Mouse (Mus musculus) MEL (cell line): ENCODE data around the gene Tpcn2. TPM values are rescaled to one million over a fixed set of nuclear protein-coding genes. Genes with fewer than 3 reads are reported as not detected.

Source experiments
- DNase-seq: peaks from one replicate; pipeline ENCODE4 v3.0.0; 2011; ENCODE audit warnings: low read depth, low spot score
- H3K27ac ChIP-seq: 2 replicates; pipeline ENCODE4 v1.5.1; 2012; ENCODE audit warnings: low read depth, mild to moderate bottlenecking, control low read depth, low read length, moderate library complexity; ENCODE audit not compliant: control insufficient read depth
- H3K27me3 ChIP-seq, 2 experiments: fragments of 150-350 bp in 1 of 2; sonication (generic) in 1 of 2; 2 replicates each; pipeline ENCODE4 v1.6.1; 2012; ENCODE audit warnings: low read length in 2 of 2, mild to moderate bottlenecking in 2 of 2, improper control_type of control experiment in 1 of 2, moderate library complexity in 1 of 2; ENCODE audit not compliant: insufficient read depth in 2 of 2, control insufficient read depth in 1 of 2
- H3K36me3 ChIP-seq, 2 experiments: 2 replicates each; pipeline ENCODE4 v1.6.1; 2012 to 2014; ENCODE audit warnings: low read length in 2 of 2, improper control_type of control experiment in 1 of 2, inconsistent platforms in 1 of 2, mild to moderate bottlenecking in 1 of 2; ENCODE audit not compliant: insufficient read depth in 2 of 2, control insufficient read depth in 1 of 2
- H3K4me1 ChIP-seq, 2 experiments: fragments of 150-350 bp in 1 of 2; sonication (generic) in 1 of 2; 2 replicates each; pipeline ENCODE4 v1.6.1; 2012; ENCODE audit warnings: low read length in 2 of 2, improper control_type of control experiment in 1 of 2, mild to moderate bottlenecking in 1 of 2; ENCODE audit not compliant: insufficient read depth in 2 of 2, control insufficient read depth in 1 of 2
- H3K4me3 ChIP-seq, 2 experiments: fragments of 150-350 bp in 1 of 2; sonication (generic) in 1 of 2; 2 replicates each; pipeline ENCODE4 v1.5.1; 2012; ENCODE audit warnings: low read depth in 2 of 2, low read length in 2 of 2, mild to moderate bottlenecking in 2 of 2, moderate library complexity in 2 of 2, control low read depth in 1 of 2, improper control_type of control experiment in 1 of 2; ENCODE audit not compliant: control insufficient read depth in 1 of 2, insufficient read depth in 1 of 2
- H3K79me2 ChIP-seq: 2 replicates; pipeline ENCODE4 v1.6.1; 2012; ENCODE audit warnings: mild to moderate bottlenecking, low read length, moderate library complexity; ENCODE audit not compliant: control insufficient read depth, poor library complexity, insufficient read depth
- H3K9ac ChIP-seq: 2 replicates; pipeline ENCODE4 v1.6.1; 2012; ENCODE audit warnings: low read depth, mild to moderate bottlenecking, control low read depth, low read length, moderate library complexity; ENCODE audit not compliant: control insufficient read depth, poor library complexity, severe bottlenecking
- H3K9me3 ChIP-seq: fragments of 150-350 bp; sonication (generic); replicated peaks from 2 replicates; pipeline ENCODE4 v1.6.1; 2012; ENCODE audit warnings: mild to moderate bottlenecking, low read length, improper control_type of control experiment, moderate library complexity; ENCODE audit not compliant: insufficient read depth
- BHLHE40 ChIP-seq: IDR thresholded peaks from 2 replicates; pipeline ENCODE4 v1.6.1; 2012; ENCODE audit warnings: low read depth, mild to moderate bottlenecking, inconsistent platforms, low read length, improper control_type of control experiment, borderline replicate concordance
- CHD1 ChIP-seq: IDR thresholded peaks from 2 replicates; pipeline ENCODE4 v1.6.1; 2012; ENCODE audit warnings: low read depth, mild to moderate bottlenecking, inconsistent platforms, low read length, improper control_type of control experiment
- CHD2 ChIP-seq: IDR thresholded peaks from 2 replicates; pipeline ENCODE4 v1.6.1; 2011; ENCODE audit warnings: low read length, improper control_type of control experiment
- E2F4 ChIP-seq: IDR thresholded peaks from 2 replicates; pipeline ENCODE4 v1.6.1; 2011; ENCODE audit warnings: low read depth, low read length, improper control_type of control experiment, borderline replicate concordance
- EP300 ChIP-seq, 2 experiments: IDR thresholded peaks; 2 replicates each; pipeline ENCODE4 v1.6.1; 2011; ENCODE audit warnings: improper control_type of control experiment in 2 of 2, low read length in 2 of 2, low read depth in 1 of 2, mild to moderate bottlenecking in 1 of 2
- ETS1 ChIP-seq: IDR thresholded peaks from 2 replicates; pipeline ENCODE4 v1.6.1; 2012; ENCODE audit warnings: low read depth, mild to moderate bottlenecking, inconsistent platforms, low read length, improper control_type of control experiment, moderate library complexity
- HCFC1 ChIP-seq: IDR thresholded peaks from 2 replicates; pipeline ENCODE4 v1.6.1; 2012; ENCODE audit warnings: low read depth, mild to moderate bottlenecking, inconsistent platforms, low read length, improper control_type of control experiment, moderate library complexity
- MAFK ChIP-seq: IDR thresholded peaks from 2 replicates; pipeline ENCODE4 v1.6.1; 2011; ENCODE audit warnings: low read depth, mild to moderate bottlenecking, low read length, improper control_type of control experiment, borderline replicate concordance
- MEF2A ChIP-seq: IDR thresholded peaks from 2 replicates; pipeline ENCODE4 v1.6.1; 2014; ENCODE audit warnings: low read depth, mild to moderate bottlenecking, inconsistent platforms, low read length, improper control_type of control experiment; ENCODE audit not compliant: poor library complexity, insufficient replicate concordance, severe bottlenecking; ENCODE audit errors: extremely low read depth
- MXI1 ChIP-seq: IDR thresholded peaks from 2 replicates; pipeline ENCODE4 v1.6.1; 2011; ENCODE audit warnings: mild to moderate bottlenecking, low read depth, low read length, improper control_type of control experiment
- MYC ChIP-seq: IDR thresholded peaks from 2 replicates; pipeline ENCODE4 v1.6.1; 2011; ENCODE audit warnings: low read depth, mild to moderate bottlenecking, low read length, improper control_type of control experiment, moderate library complexity
- NELFE ChIP-seq: IDR thresholded peaks from 2 replicates; pipeline ENCODE4 v1.6.1; 2011; ENCODE audit warnings: low read depth, low read length, improper control_type of control experiment
- NRF1 ChIP-seq: IDR thresholded peaks from 2 replicates; pipeline ENCODE4 v1.6.1; 2014; ENCODE audit warnings: low read depth, mild to moderate bottlenecking, inconsistent platforms, low read length, improper control_type of control experiment, moderate library complexity; ENCODE audit not compliant: poor library complexity, insufficient read depth, severe bottlenecking
- POLR2A ChIP-seq, 2 experiments: IDR thresholded peaks; 2 replicates each; pipeline ENCODE4 v1.6.1; 2011 to 2012; ENCODE audit warnings: low read length in 2 of 2, mild to moderate bottlenecking in 2 of 2, control low read depth in 1 of 2, improper control_type of control experiment in 1 of 2, low read depth in 1 of 2, moderate library complexity in 1 of 2; ENCODE audit not compliant: control insufficient read depth in 1 of 2, insufficient read depth in 1 of 2, poor library complexity in 1 of 2
- POLR2AphosphoS2 ChIP-seq: IDR thresholded peaks from 2 replicates; pipeline ENCODE4 v1.6.1; 2011; ENCODE audit warnings: low read length, improper control_type of control experiment
- POLR2AphosphoS5 ChIP-seq: IDR thresholded peaks from 2 replicates; pipeline ENCODE4 v1.6.1; 2012; ENCODE audit warnings: low read depth, borderline replicate concordance, mild to moderate bottlenecking, inconsistent platforms, low read length, moderate library complexity, mixed read lengths
- RCOR1 ChIP-seq: IDR thresholded peaks from 2 replicates; pipeline ENCODE4 v1.6.1; 2012; ENCODE audit warnings: low read depth, mild to moderate bottlenecking, inconsistent platforms, low read length, improper control_type of control experiment
- SIN3A ChIP-seq: IDR thresholded peaks from 2 replicates; pipeline ENCODE4 v1.6.1; 2012; ENCODE audit warnings: low read length, improper control_type of control experiment, inconsistent platforms
- SMC3 ChIP-seq: IDR thresholded peaks from 2 replicates; pipeline ENCODE4 v1.6.1; 2011; ENCODE audit warnings: low read depth, low read length, improper control_type of control experiment
- TAL1 ChIP-seq: IDR thresholded peaks from 2 replicates; pipeline ENCODE4 v1.6.1; 2012; ENCODE audit warnings: mild to moderate bottlenecking, inconsistent platforms, low read length, moderate library complexity, mixed read lengths
- UBTF ChIP-seq: IDR thresholded peaks from 2 replicates; pipeline ENCODE4 v1.6.1; 2012; ENCODE audit warnings: low read depth, mild to moderate bottlenecking, inconsistent platforms, low read length, improper control_type of control experiment, moderate library complexity, borderline replicate concordance; ENCODE audit not compliant: insufficient read depth
- USF2 ChIP-seq, 2 experiments: IDR thresholded peaks; 2 replicates each; pipeline ENCODE4 v1.6.1; 2011 to 2012; ENCODE audit warnings: improper control_type of control experiment in 2 of 2, low read length in 2 of 2, borderline replicate concordance in 1 of 2, inconsistent platforms in 1 of 2, low read depth in 1 of 2, mild to moderate bottlenecking in 1 of 2; ENCODE audit not compliant: insufficient read depth in 1 of 2
- ZC3H11A ChIP-seq: IDR thresholded peaks from 2 replicates; pipeline ENCODE4 v1.6.1; 2012; ENCODE audit warnings: low read depth, mild to moderate bottlenecking, inconsistent platforms, low read length, improper control_type of control experiment
- ZMIZ1 ChIP-seq: IDR thresholded peaks from 2 replicates; pipeline ENCODE4 v1.6.1; 2012; ENCODE audit warnings: low read depth, mild to moderate bottlenecking, inconsistent platforms, low read length, improper control_type of control experiment, moderate library complexity
- ZNF384 ChIP-seq: IDR thresholded peaks from 2 replicates; pipeline ENCODE4 v1.6.1; 2012; ENCODE audit warnings: low read depth, mild to moderate bottlenecking, inconsistent platforms, low read length, improper control_type of control experiment
- polyA plus RNA-seq, 2 experiments: library from polyadenylated mRNA; stranded (reverse) in 1 of 2; unstranded in 1 of 2; fragments of >175 nt in 1 of 2; fragments of >200 nt in 1 of 2; gene quantifications; 2 replicates each; pipeline versions ENCODE4 v1.2.1 to v1.2.4; 2012; ENCODE audit warnings: low replicate concordance in 2 of 2, low read depth in 1 of 2; ENCODE audit not compliant: insufficient read length in 2 of 2, insufficient read depth in 1 of 2, missing spikeins in 1 of 2
- total RNA-seq: library from RNA; depleted of rRNA; stranded (reverse); fragments of 300-350 nt; gene quantifications from 2 replicates; pipeline ENCODE4 v1.2.3, GENCODE M21; 2012

Tpcn2 gene
- total and polyA plus RNA-seq, 3 experiments, result 6.4 to 10.3 TPM; not detected in 1

DNA sequence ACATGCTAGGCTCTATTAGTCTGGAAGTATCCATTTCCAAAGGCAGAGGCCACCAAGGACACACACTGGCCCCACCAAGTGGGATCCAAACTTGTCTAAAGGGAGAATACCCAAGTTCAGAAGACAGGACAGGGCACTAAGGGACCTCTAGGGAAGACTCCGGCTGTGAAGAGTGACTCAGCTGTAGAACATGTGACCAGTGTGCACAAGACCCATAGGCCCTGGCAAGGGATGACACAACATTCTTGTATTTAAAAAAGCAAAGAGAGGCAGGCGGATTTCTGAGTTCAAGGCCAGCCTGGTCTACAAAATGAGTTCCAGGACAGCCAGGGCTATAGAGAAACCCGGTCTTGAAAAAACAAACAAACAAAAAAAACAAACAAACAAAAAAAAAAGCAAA is 8.3 kb downstream of the Tpcn2 start:
- TF ChIP-seq POLR2AphosphoS2 (no peak), MAFK (no peak), HCFC1 (no peak)
- H3K4me1 ChIP-seq, result no peaks in the 10 kb centered on the region
- no peaks in the 10 kb centered on the region for H3K27me3 ChIP-seq
- no peaks in the 10 kb centered on the region for H3K9me3 ChIP-seq
- H3K36me3 ChIP-seq, result no peaks in the 10 kb centered on the region; a peak in 1 of 4 replicates
- no peak for DNase-seq
- no peaks in the 10 kb centered on the region for H3K79me2 ChIP-seq
- H3K27ac ChIP-seq, result no peak overlapping the region
- H3K9ac ChIP-seq, result no peak overlapping the region
- no peak overlapping the region for H3K4me3 ChIP-seq

GRCm38 (mm10) chr7:145270955-145271354 is 12.9 kb downstream of the Tpcn2 start:
- Histone ChIP-seq H3K4me3 (no peak overlapping the region), H3K27me3 (no peaks in the 10 kb centered on the region), H3K4me1 (no peaks in the 10 kb centered on the region), H3K9ac (no peak overlapping the region), H3K79me2 (no peaks in the 10 kb centered on the region), H3K27ac (no peak overlapping the region), H3K36me3 (peaks cover 0 to 1% of the 10 kb centered on the region in 2 experiments; a peak in 1 of 4 replicates), H3K9me3 (no peaks in the 10 kb centered on the region)
- no peak for DNase-seq
- TF ChIP-seq MEF2A (no peak), RCOR1 (no peak), MYC (no peak), ZNF384 (no peak), NELFE (no peak), ETS1 (no peak), POLR2AphosphoS5 (no peak), POLR2A (IDR thresholded peaks at IDR 0.05; ENCODE audit: control insufficient read depth in 1 of 2, insufficient read depth in 1 of 2, low read depth in 1 of 2, low read length in 2 of 2, poor library complexity in 1 of 2) (no peak), NRF1 (no peak), CHD1 (no peak), SMC3 (no peak)

DNA sequence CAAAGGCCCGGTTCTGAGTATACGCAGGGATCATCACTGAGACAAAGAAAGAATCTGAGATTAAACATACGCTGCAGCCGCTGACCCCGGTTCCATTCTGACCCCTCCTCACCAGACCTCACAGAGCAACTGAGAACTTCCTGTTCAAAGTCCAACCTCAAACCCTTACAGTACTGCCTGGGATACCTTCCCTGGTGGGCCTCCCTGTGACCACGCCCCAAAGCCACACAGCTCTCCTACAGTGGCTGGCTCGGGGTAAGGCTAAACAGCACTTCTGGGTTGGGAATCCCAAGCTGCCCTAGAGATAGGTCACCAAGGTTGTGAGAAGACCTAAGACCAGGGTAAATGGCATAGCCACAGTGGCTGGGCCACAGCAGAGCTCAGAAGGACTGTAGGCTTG is 14.9 kb downstream of the Tpcn2 start:
- H3K9ac ChIP-seq, result no peak overlapping the region
- H3K79me2 ChIP-seq, result no peaks in the 10 kb centered on the region
- peaks cover 0 to 1% of the 10 kb centered on the region in 2 experiments; a peak in 1 of 4 replicates for H3K36me3 ChIP-seq
- no peak for DNase-seq
- no peaks in the 10 kb centered on the region for H3K4me1 ChIP-seq
- no peaks in the 10 kb centered on the region for H3K27me3 ChIP-seq
- no peak overlapping the region for H3K27ac ChIP-seq
- H3K9me3 ChIP-seq, result no peaks in the 10 kb centered on the region
- no peak overlapping the region for H3K4me3 ChIP-seq
- TF ChIP-seq ZMIZ1 (no peak), CHD2 (no peak), EP300 (IDR thresholded peaks at IDR 0.05; ENCODE audit: low read depth in 1 of 2, low read length in 2 of 2) (no peak), BHLHE40 (no peak), MXI1 (no peak), USF2 (IDR thresholded peaks at IDR 0.05; ENCODE audit: borderline replicate concordance in 1 of 2, insufficient read depth in 1 of 2, low read depth in 1 of 2, low read length in 2 of 2) (no peak), MAFK (no peak), TAL1 (no peak), ZNF384 (no peak), SIN3A (no peak), UBTF (no peak), E2F4 (no peak), HCFC1 (no peak), POLR2AphosphoS5 (no peak), ZC3H11A (no peak), MYC (no peak), POLR2A (IDR thresholded peaks at IDR 0.05; ENCODE audit: control insufficient read depth in 1 of 2, insufficient read depth in 1 of 2, low read depth in 1 of 2, low read length in 2 of 2, poor library complexity in 1 of 2) (no peak)
